Mouse (Mus musculus) thymus, adult 2 months (tissue): ENCODE measurements around the gene 2610301B20Rik.

Experiments used
- CTCF ChIP-seq: fragments of 200-500 bp; IDR thresholded peaks from 2 replicates; pipeline ENCODE4 v1.5.1; 2012; ENCODE audit warnings: mild to moderate bottlenecking, control low read depth, low read length, moderate library complexity, borderline replicate concordance; ENCODE audit not compliant: control insufficient read depth, poor library complexity, insufficient read depth; ENCODE audit errors: extremely low read depth
- POLR2A ChIP-seq: fragments of 200-500 bp; IDR thresholded peaks from 2 replicates; pipeline ENCODE4 v1.6.1; 2012; ENCODE audit warnings: mild to moderate bottlenecking, low read length, control low read depth, moderate library complexity; ENCODE audit not compliant: control insufficient read depth, poor library complexity, insufficient read depth; ENCODE audit errors: extremely low read depth

GRCm38 (mm10) chr4:10918402-10918801 lies 44.1 kb downstream of the 2610301B20Rik start:
- TF ChIP-seq CTCF, result no peak
- no peak for TF ChIP-seq POLR2A
